Mouse (Mus musculus) liver, embryonic 14.5 days (tissue): ENCODE measurements at regions not wholly inside any gene's neighbourhood (a gene's known extent, or its start where the extent isn't known, plus 50 kb on each side); places are given as distances from the start of the nearest gene placed in this dataset.

Source experiments
- ATAC-seq: fragments of 200-750 bp; cut with Nextera tagmentation; 2 replicates; pipeline ENCODE4 v1.8.0; 2017; ENCODE audit warnings: moderate number of reproducible peaks, mild to moderate bottlenecking, moderate library complexity; ENCODE audit not compliant: insufficient read depth
- DNase-seq, 3 experiments: peaks; one replicate each; pipeline ENCODE4 v3.0.0-alpha.2; 2012 to 2013; ENCODE audit warnings: low read depth in 3 of 3, low spot score in 3 of 3
- H3K27ac ChIP-seq: fragments of 300-500 bp; sonication (generic); 2 replicates; pipeline ENCODE4 v1.5.1; 2014; ENCODE audit warnings: moderate library complexity, mild to moderate bottlenecking, control low read depth, inconsistent platforms
- H3K27me3 ChIP-seq: fragments of 300-500 bp; sonication (generic); 2 replicates; pipeline ENCODE4 v1.6.1; 2014; ENCODE audit warnings: mild to moderate bottlenecking, low read length, moderate library complexity; ENCODE audit not compliant: control insufficient read depth, insufficient read depth
- H3K36me3 ChIP-seq: fragments of 300-500 bp; sonication (generic); replicated peaks from 2 replicates; pipeline ENCODE4 v1.6.1; 2014; ENCODE audit warnings: low read depth; ENCODE audit not compliant: control insufficient read depth, insufficient read depth
- H3K4me1 ChIP-seq, 2 experiments: fragments of 200-500 bp in 1 of 2; fragments of 300-500 bp in 1 of 2; sonication (generic) in 1 of 2; replicated peaks; 2 replicates each; pipeline ENCODE4 v1.6.1; 2012 to 2014; ENCODE audit warnings: antibody characterized with exemption in 1 of 2, inconsistent platforms in 1 of 2, low read length in 1 of 2; ENCODE audit not compliant: control insufficient read depth in 2 of 2, insufficient read depth in 2 of 2
- H3K4me2 ChIP-seq: fragments of 300-500 bp; sonication (generic); 2 replicates; pipeline ENCODE4 v1.6.1; 2014; ENCODE audit warnings: low read depth, mild to moderate bottlenecking, control low read depth, moderate library complexity
- H3K4me3 ChIP-seq, 2 experiments: fragments of 200-500 bp in 1 of 2; fragments of 300-500 bp in 1 of 2; sonication (generic) in 1 of 2; 2 replicates each; pipeline ENCODE4 v1.5.1; 2012 to 2014; ENCODE audit warnings: low read depth in 2 of 2, low read length in 2 of 2, mild to moderate bottlenecking in 2 of 2, control low read depth in 1 of 2, inconsistent platforms in 1 of 2, moderate library complexity in 1 of 2; ENCODE audit not compliant: insufficient read depth in 1 of 2
- H3K9ac ChIP-seq: fragments of 300-500 bp; sonication (generic); replicated peaks from 2 replicates; pipeline ENCODE4 v1.6.1; 2014; ENCODE audit warnings: mild to moderate bottlenecking, control low read depth, moderate library complexity
- H3K9me3 ChIP-seq: fragments of 300-500 bp; sonication (generic); 2 replicates; pipeline ENCODE4 v1.6.1; 2016; ENCODE audit warnings: low read length, mixed read lengths; ENCODE audit not compliant: control insufficient read depth
- CTCF ChIP-seq: IDR thresholded peaks from 2 replicates; pipeline ENCODE4 v1.5.1; 2016; ENCODE audit warnings: antibody characterized with exemption, low read depth, control low read depth
- EP300 ChIP-seq: IDR thresholded peaks from 2 replicates; pipeline ENCODE4 v1.6.1; 2016; ENCODE audit warnings: antibody characterized with exemption, low read depth
- WGBS: fragments of 180-500 bp; shearing (Covaris S2); extraction: QIAGEN DNeasy Blood & Tissue Kit; methylation state at CpG from one replicate; pipeline ENCODE4 v1.1.7; 2014; ENCODE audit not compliant: insufficient replicate concordance; 5-methylcytosine and 5-hydroxymethylcytosine counted together

GRCm38 (mm10) chr15:36679577-36679976 lies 328.0 kb downstream of the Zfp706 start:
- 69% methylated on average over 13 of the region's 13 CpGs for WGBS
- H3K9me3 ChIP-seq: no peaks in the 10 kb centered on the region
- no peak for TF ChIP-seq EP300
- TF ChIP-seq CTCF: no peak
- H3K4me1 ChIP-seq: no peaks in the 10 kb centered on the region
- H3K9ac ChIP-seq: no peak overlapping the region
- no peaks in the 10 kb centered on the region; the same call in 1 of the 2 replicates for H3K27me3 ChIP-seq
- no peak overlapping the region for H3K4me3 ChIP-seq
- H3K36me3 ChIP-seq: no peaks in the 10 kb centered on the region
- no peak for DNase-seq
- no peak overlapping the region for H3K27ac ChIP-seq
- no peak overlapping the region for H3K4me2 ChIP-seq
- no peak for ATAC-seq

DNA sequence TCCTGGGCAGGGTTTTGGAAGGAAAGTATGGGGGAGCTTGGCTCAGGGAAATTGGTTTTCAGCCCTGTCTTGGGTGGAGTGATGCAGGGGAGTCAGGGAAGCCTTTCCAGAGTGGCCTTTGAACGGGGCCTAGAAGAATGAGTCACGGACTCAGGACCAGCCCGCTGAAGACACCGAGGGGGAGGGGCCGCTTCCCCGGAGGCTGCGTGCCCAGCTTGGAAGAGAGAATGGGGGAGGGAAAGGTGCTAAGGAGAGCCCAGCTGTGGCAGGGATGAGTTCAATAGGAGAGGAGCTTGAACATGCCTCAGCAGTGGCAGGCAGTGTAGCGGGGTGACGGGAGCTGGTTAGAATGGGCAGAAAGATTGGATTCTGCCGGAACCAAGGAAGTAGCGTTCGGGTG lies 337.8 kb downstream of the Zfp706 start:
- Histone ChIP-seq H3K4me1 (peaks cover 0 to 6% of the 10 kb centered on the region in 2 experiments; a peak in 1 of 4 replicates), H3K27me3 (no peaks in the 10 kb centered on the region), H3K4me2 (no peak overlapping the region), H3K27ac (no peak overlapping the region), H3K4me3 (no peak overlapping the region), H3K36me3 (no peaks in the 10 kb centered on the region), H3K9me3 (no peaks in the 10 kb centered on the region), H3K9ac (no peak overlapping the region)
- no peak for ATAC-seq
- TF ChIP-seq EP300 (no peak), CTCF (no peak)
- no peak for DNase-seq
- WGBS: 47% methylated on average over 12 of the region's 12 CpGs

- TF ChIP-seq CTCF: no peak
- TF ChIP-seq EP300: no peak
- no peak overlapping the region for H3K27ac ChIP-seq
- H3K9me3 ChIP-seq: no peaks in the 10 kb centered on the region
- no peaks in the 10 kb centered on the region for H3K27me3 ChIP-seq
- ATAC-seq (no peak), DNase-seq (no peak)
- H3K4me1 ChIP-seq: peaks cover 0 to 6% of the 10 kb centered on the region in 2 experiments; a peak in 1 of 4 replicates
- H3K4me2 ChIP-seq: no peak overlapping the region
- H3K36me3 ChIP-seq: no peaks in the 10 kb centered on the region
- WGBS: 10% methylated on average over 3 of the region's 3 CpGs
- no peak overlapping the region for H3K4me3 ChIP-seq
- no peak overlapping the region for H3K9ac ChIP-seq
Measured at GRCm38 (mm10) chr15:36666566-36666965, 341.0 kb downstream of the Zfp706 start.

GRCm38 (mm10) chr15:36664391-36664790 lies 343.2 kb downstream of the Zfp706 start:
- no peak overlapping the region for H3K4me2 ChIP-seq
- no peak for TF ChIP-seq EP300
- TF ChIP-seq CTCF: no peak
- H3K36me3 ChIP-seq: no peaks in the 10 kb centered on the region
- H3K9me3 ChIP-seq: no peaks in the 10 kb centered on the region
- no peak overlapping the region for H3K4me3 ChIP-seq
- no peak overlapping the region for H3K9ac ChIP-seq
- H3K4me1 ChIP-seq: peaks cover 2 to 5% of the 10 kb centered on the region in 2 experiments; a peak in 1 of 4 replicates
- WGBS: 70% methylated on average over 6 of the region's 6 CpGs
- H3K27ac ChIP-seq: no peak overlapping the region
- H3K27me3 ChIP-seq: no peaks in the 10 kb centered on the region
- ATAC-seq (no peak), DNase-seq (no peak)

DNA sequence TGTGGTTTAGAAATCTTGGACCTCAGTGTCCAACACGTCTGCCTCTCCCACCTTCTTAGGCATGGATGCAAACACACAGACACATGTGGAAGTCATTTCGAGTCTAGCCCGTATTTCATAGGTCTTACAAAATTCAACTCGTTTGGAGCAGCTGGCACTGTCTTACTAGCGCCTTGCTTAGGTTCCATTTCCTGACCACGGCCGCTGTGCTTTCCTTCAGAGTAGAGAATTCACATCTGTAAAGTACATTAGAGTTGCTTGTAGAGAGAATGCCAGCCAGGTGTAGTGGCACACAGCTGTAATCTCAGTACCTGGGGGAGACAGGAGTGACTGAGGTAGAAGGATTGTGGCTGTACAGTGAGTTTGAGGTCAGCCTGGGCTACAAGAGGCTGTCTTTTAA lies 346.6 kb downstream of the Zfp706 start:
- WGBS: 66% methylated on average over 7 of the region's 7 CpGs

More for the DNA sequence above, 346.6 kb downstream of the Zfp706 start:
- H3K4me3 ChIP-seq: no peak overlapping the region
- ATAC-seq (no peak), DNase-seq (no peak)
- H3K27me3 ChIP-seq: no peaks in the 10 kb centered on the region
- peaks cover 0 to 2% of the 10 kb centered on the region in 2 experiments; a peak in 1 of 4 replicates for H3K4me1 ChIP-seq
- no peak overlapping the region for H3K4me2 ChIP-seq
- TF ChIP-seq CTCF: no peak
- no peak for TF ChIP-seq EP300
- no peak overlapping the region for H3K27ac ChIP-seq
- no peaks in the 10 kb centered on the region for H3K36me3 ChIP-seq
- H3K9ac ChIP-seq: no peak overlapping the region
- no peaks in the 10 kb centered on the region for H3K9me3 ChIP-seq
